Mouse (Mus musculus) lung, adult 2 months (tissue): Measurements from ENCODE around the gene Mrtfb.

ENCODE experiments used
- CTCF ChIP-seq: fragments of 200-500 bp; IDR thresholded peaks from 2 replicates; pipeline ENCODE4 v1.5.1; 2011; ENCODE audit warnings: mild to moderate bottlenecking, low read length, control low read depth; ENCODE audit not compliant: insufficient read depth
- POLR2A ChIP-seq: fragments of 200-500 bp; IDR thresholded peaks from 2 replicates; pipeline ENCODE4 v1.6.1; 2011; ENCODE audit warnings: low read depth, mild to moderate bottlenecking, control low read depth, low read length, borderline replicate concordance; ENCODE audit errors: extremely low read depth

DNA sequence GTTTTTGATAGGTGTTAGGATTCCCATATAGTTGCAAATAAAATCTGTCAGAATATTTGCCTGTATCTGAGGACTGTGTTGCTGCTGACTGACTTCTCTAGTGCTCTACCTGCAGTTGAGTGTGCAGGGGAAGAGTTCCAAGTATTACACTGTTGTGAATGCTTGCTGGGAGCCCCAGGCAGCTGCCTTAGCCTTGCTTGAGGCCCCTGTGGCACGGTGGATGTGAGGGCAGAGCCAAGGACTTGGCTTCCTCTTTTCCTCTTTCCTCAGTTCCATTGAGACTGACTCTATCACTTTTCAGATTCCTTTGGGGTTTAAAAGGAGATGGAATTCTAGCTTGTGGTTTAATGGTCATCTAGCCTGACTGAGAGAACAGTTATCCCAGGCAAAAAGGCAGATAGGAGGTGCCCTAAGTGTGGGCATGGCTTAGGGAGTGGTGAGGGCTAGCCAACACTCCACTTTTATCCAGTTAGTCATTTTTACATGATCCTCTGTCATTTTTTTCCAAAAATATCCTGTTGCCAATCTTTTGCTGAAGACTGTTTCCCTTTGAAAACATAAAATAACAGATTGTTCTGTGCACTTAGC lies 53.9 kb downstream of the Mrtfb start:
- TF ChIP-seq CTCF, result no peak
- no peak for TF ChIP-seq POLR2A
